Mouse (Mus musculus): Measurements from ENCODE around the gene Sox14. TPM values are rescaled to one million over a fixed set of nuclear protein-coding genes. Genes with fewer than 3 reads are reported as not detected.

The Sox14 gene
- polyA plus RNA-seq, 1 experiment from 2014 or later = not detected

- no peak overlapping the region for H3K4me3 ChIP-seq (ENCODE audit: low read length)
- 77% methylated on average over 2 of the region's 2 CpGs for WGBS
- no peaks in the 10 kb centered on the region for H3K9me3 ChIP-seq (ENCODE audit: control insufficient read depth, low read length)
- H3K9ac ChIP-seq (ENCODE audit: low read length) = no peak overlapping the region
- ATAC-seq (ENCODE audit: low read depth) = no peak
- H3K4me1 ChIP-seq (replicated peaks; ENCODE audit: control insufficient read depth, insufficient read depth, low read length) = no peaks in the 10 kb centered on the region
- no peaks in the 10 kb centered on the region for H3K36me3 ChIP-seq (ENCODE audit: control insufficient read depth, insufficient read depth, low read length)
- no peaks in the 10 kb centered on the region for H3K27me3 ChIP-seq (ENCODE audit: control insufficient read depth, insufficient read depth, low read depth, low read length)
- no peak overlapping the region for H3K27ac ChIP-seq (ENCODE audit: low read length)
- H3K4me2 ChIP-seq (ENCODE audit: low read depth, low read length) = no peak overlapping the region
Measured at GRCm38 (mm10) chr9:99854486-99854885, 21.5 kb downstream of the Sox14 start.

GRCm38 (mm10) chr9:99853356-99853755, 22.6 kb downstream of the Sox14 start:
- Histone ChIP-seq H3K27ac (ENCODE audit: low read length) (no peak overlapping the region), H3K27me3 (ENCODE audit: control insufficient read depth, insufficient read depth, low read depth, low read length) (no peaks in the 10 kb centered on the region), H3K4me1 (replicated peaks; ENCODE audit: control insufficient read depth, insufficient read depth, low read length) (no peaks in the 10 kb centered on the region), H3K9me3 (ENCODE audit: control insufficient read depth, low read length) (no peaks in the 10 kb centered on the region), H3K9ac (ENCODE audit: low read length) (no peak overlapping the region), H3K4me3 (ENCODE audit: low read length) (no peak overlapping the region), H3K4me2 (ENCODE audit: low read depth, low read length) (no peak overlapping the region), H3K36me3 (ENCODE audit: control insufficient read depth, insufficient read depth, low read length) (no peaks in the 10 kb centered on the region)
- ATAC-seq (ENCODE audit: low read depth) = no peak
- WGBS = 61% methylated on average over 11 of the region's 11 CpGs

GRCm38 (mm10) chr9:99850354-99850753, 25.6 kb downstream of the Sox14 start:
- no peaks in the 10 kb centered on the region for H3K4me1 ChIP-seq (replicated peaks; ENCODE audit: control insufficient read depth, insufficient read depth, low read length)
- H3K9ac ChIP-seq (ENCODE audit: low read length) = no peak overlapping the region
- no peak overlapping the region for H3K4me3 ChIP-seq (ENCODE audit: low read length)
- WGBS = 84% methylated on average over 7 of the region's 7 CpGs
- H3K27ac ChIP-seq (ENCODE audit: low read length) = no peak overlapping the region
- H3K9me3 ChIP-seq (ENCODE audit: control insufficient read depth, low read length) = no peaks in the 10 kb centered on the region
- H3K27me3 ChIP-seq (ENCODE audit: control insufficient read depth, insufficient read depth, low read depth, low read length) = no peaks in the 10 kb centered on the region
- ATAC-seq (ENCODE audit: low read depth) = no peak
- H3K36me3 ChIP-seq (ENCODE audit: control insufficient read depth, insufficient read depth, low read length) = no peaks in the 10 kb centered on the region
- no peak overlapping the region for H3K4me2 ChIP-seq (ENCODE audit: low read depth, low read length)

DNA sequence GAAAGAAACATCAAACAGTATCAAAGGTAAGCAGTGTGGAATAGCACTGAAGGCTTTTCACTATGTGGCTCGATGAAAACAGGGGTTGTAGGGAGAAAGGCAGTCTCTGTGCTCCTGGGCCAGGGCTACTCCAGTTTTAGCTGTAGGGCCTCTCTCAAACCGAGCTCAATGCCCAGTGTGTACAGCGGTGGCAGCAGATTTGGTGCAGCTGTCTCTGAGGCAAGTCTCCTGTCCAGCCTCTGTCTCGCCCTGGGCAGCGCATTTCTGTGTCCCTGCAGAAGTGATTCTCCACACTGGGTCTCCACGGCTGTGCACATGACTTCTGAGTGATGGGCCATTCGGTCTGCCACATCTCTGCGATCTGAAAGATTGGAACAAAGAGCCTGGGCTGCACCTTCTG, 27.6 kb downstream of the Sox14 start:
- Histone ChIP-seq H3K27ac (ENCODE audit: low read length) (no peak overlapping the region), H3K4me2 (ENCODE audit: low read depth, low read length) (no peak overlapping the region), H3K4me1 (replicated peaks; ENCODE audit: control insufficient read depth, insufficient read depth, low read length) (no peaks in the 10 kb centered on the region), H3K36me3 (ENCODE audit: control insufficient read depth, insufficient read depth, low read length) (no peaks in the 10 kb centered on the region), H3K9me3 (ENCODE audit: control insufficient read depth, low read length) (no peaks in the 10 kb centered on the region), H3K9ac (ENCODE audit: low read length) (no peak overlapping the region), H3K4me3 (ENCODE audit: low read length) (no peak overlapping the region), H3K27me3 (ENCODE audit: control insufficient read depth, insufficient read depth, low read depth, low read length) (no peaks in the 10 kb centered on the region)
- WGBS = 32% methylated on average over 8 of the region's 8 CpGs
- peak; percentile 73 for ATAC-seq (ENCODE audit: low read depth)

GRCm38 (mm10) chr9:99846820-99847219, 29.1 kb downstream of the Sox14 start:
- peak; percentile 52; the same call in 1 of the 2 replicates for ATAC-seq (ENCODE audit: low read depth)
- no peak overlapping the region for H3K4me2 ChIP-seq (ENCODE audit: low read depth, low read length)
- no peak overlapping the region for H3K27ac ChIP-seq (ENCODE audit: low read length)
- no peaks in the 10 kb centered on the region for H3K9me3 ChIP-seq (ENCODE audit: control insufficient read depth, low read length)
- H3K4me1 ChIP-seq (replicated peaks; ENCODE audit: control insufficient read depth, insufficient read depth, low read length) = no peaks in the 10 kb centered on the region
- H3K9ac ChIP-seq (ENCODE audit: low read length) = no peak overlapping the region
- WGBS = under 1% methylated on average over 4 of the region's 4 CpGs
- no peak overlapping the region for H3K4me3 ChIP-seq (ENCODE audit: low read length)
- H3K36me3 ChIP-seq (ENCODE audit: control insufficient read depth, insufficient read depth, low read length) = no peaks in the 10 kb centered on the region
- no peaks in the 10 kb centered on the region for H3K27me3 ChIP-seq (ENCODE audit: control insufficient read depth, insufficient read depth, low read depth, low read length)

DNA sequence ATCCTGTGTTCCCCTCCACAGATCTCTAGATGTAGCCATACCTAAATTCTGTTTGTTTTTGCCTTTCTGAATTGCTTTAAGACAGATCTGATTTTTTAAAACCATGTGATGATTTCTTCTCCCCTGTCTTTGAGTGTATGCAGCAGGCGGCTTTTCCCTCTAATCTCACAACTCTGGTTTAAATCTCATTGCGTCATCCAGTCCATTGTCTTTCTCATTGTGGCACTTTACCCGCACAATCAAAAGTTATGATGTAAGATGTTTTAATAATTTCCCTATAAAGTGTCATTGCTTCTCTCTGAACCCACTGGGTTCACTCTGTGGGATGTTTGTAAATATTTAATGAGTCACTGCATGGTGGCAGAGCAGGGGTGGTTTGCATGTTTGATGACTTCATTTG, 36.6 kb downstream of the Sox14 start:
- Histone ChIP-seq H3K4me1 (replicated peaks; ENCODE audit: control insufficient read depth, insufficient read depth, low read length) (0 out of 2 replicates have a peak, but pooled peaks cover 2% of the 10 kb centered on the region), H3K9me3 (ENCODE audit: control insufficient read depth, low read length) (no peaks in the 10 kb centered on the region), H3K27ac (ENCODE audit: low read length) (no peak overlapping the region), H3K27me3 (ENCODE audit: control insufficient read depth, insufficient read depth, low read depth, low read length) (no peaks in the 10 kb centered on the region), H3K36me3 (ENCODE audit: control insufficient read depth, insufficient read depth, low read length) (no peaks in the 10 kb centered on the region), H3K9ac (ENCODE audit: low read length) (no peak overlapping the region), H3K4me2 (ENCODE audit: low read depth, low read length) (no peak overlapping the region), H3K4me3 (ENCODE audit: low read length) (no peak overlapping the region)
- ATAC-seq (ENCODE audit: low read depth) = no peak
- 79% methylated on average over 3 of the region's 3 CpGs for WGBS

GRCm38 (mm10) chr9:99838877-99839276, 37.1 kb downstream of the Sox14 start:
- Histone ChIP-seq H3K9me3 (ENCODE audit: control insufficient read depth, low read length) (no peaks in the 10 kb centered on the region), H3K9ac (ENCODE audit: low read length) (no peak overlapping the region), H3K36me3 (ENCODE audit: control insufficient read depth, insufficient read depth, low read length) (no peaks in the 10 kb centered on the region), H3K27ac (ENCODE audit: low read length) (no peak overlapping the region), H3K27me3 (ENCODE audit: control insufficient read depth, insufficient read depth, low read depth, low read length) (no peaks in the 10 kb centered on the region), H3K4me1 (replicated peaks; ENCODE audit: control insufficient read depth, insufficient read depth, low read length) (0 out of 2 replicates have a peak, but pooled peaks cover 2% of the 10 kb centered on the region), H3K4me2 (ENCODE audit: low read depth, low read length) (no peak overlapping the region), H3K4me3 (ENCODE audit: low read length) (no peak overlapping the region)
- peak; percentile 91 for ATAC-seq (ENCODE audit: low read depth)
- WGBS = 30% methylated on average over 7 of the region's 7 CpGs

- Histone ChIP-seq H3K4me1 (replicated peaks; ENCODE audit: control insufficient read depth, insufficient read depth, low read length) (0 out of 2 replicates have a peak, but pooled peaks cover 2% of the 10 kb centered on the region), H3K4me2 (ENCODE audit: low read depth, low read length) (no peak overlapping the region), H3K4me3 (ENCODE audit: low read length) (no peak overlapping the region), H3K36me3 (ENCODE audit: control insufficient read depth, insufficient read depth, low read length) (no peaks in the 10 kb centered on the region), H3K27me3 (ENCODE audit: control insufficient read depth, insufficient read depth, low read depth, low read length) (no peaks in the 10 kb centered on the region), H3K9me3 (ENCODE audit: control insufficient read depth, low read length) (no peaks in the 10 kb centered on the region), H3K9ac (ENCODE audit: low read length) (no peak overlapping the region), H3K27ac (ENCODE audit: low read length) (no peak overlapping the region)
- ATAC-seq (ENCODE audit: low read depth) = no peak
- WGBS = 88% methylated on average over 12 of the region's 12 CpGs
Measured at GRCm38 (mm10) chr9:99836707-99837106, 39.3 kb downstream of the Sox14 start.

- Histone ChIP-seq H3K27me3 (ENCODE audit: control insufficient read depth, insufficient read depth, low read depth, low read length) (no peaks in the 10 kb centered on the region), H3K36me3 (ENCODE audit: control insufficient read depth, insufficient read depth, low read length) (no peaks in the 10 kb centered on the region), H3K9me3 (ENCODE audit: control insufficient read depth, low read length) (no peaks in the 10 kb centered on the region), H3K4me3 (ENCODE audit: low read length) (no peak overlapping the region), H3K4me2 (ENCODE audit: low read depth, low read length) (no peak overlapping the region), H3K9ac (ENCODE audit: low read length) (no peak overlapping the region), H3K27ac (ENCODE audit: low read length) (no peak overlapping the region), H3K4me1 (replicated peaks; ENCODE audit: control insufficient read depth, insufficient read depth, low read length) (0 out of 2 replicates have a peak, but pooled peaks cover 2% of the 10 kb centered on the region)
- 78% methylated on average over 11 of the region's 11 CpGs for WGBS
- ATAC-seq (ENCODE audit: low read depth) = no peak
Measured at GRCm38 (mm10) chr9:99835624-99836430, 40.1 kb downstream of the Sox14 start.
